Mouse (Mus musculus) MEL (cell line): ENCODE results near the gene Acsl4. TPM values are rescaled to one million over a fixed set of nuclear protein-coding genes. Genes with fewer than 3 reads are reported as not detected.

Source experiments
- DNase-seq: peaks from one replicate; pipeline ENCODE4 v3.0.0; 2011; ENCODE audit warnings: low read depth, low spot score
- H3K27ac ChIP-seq: 2 replicates; pipeline ENCODE4 v1.5.1; 2012; ENCODE audit warnings: low read depth, mild to moderate bottlenecking, control low read depth, low read length, moderate library complexity; ENCODE audit not compliant: control insufficient read depth
- H3K27me3 ChIP-seq, 2 experiments: fragments of 150-350 bp in 1 of 2; sonication (generic) in 1 of 2; 2 replicates each; pipeline ENCODE4 v1.6.1; 2012; ENCODE audit warnings: low read length in 2 of 2, mild to moderate bottlenecking in 2 of 2, improper control_type of control experiment in 1 of 2, moderate library complexity in 1 of 2; ENCODE audit not compliant: insufficient read depth in 2 of 2, control insufficient read depth in 1 of 2
- H3K36me3 ChIP-seq, 2 experiments: 2 replicates each; pipeline ENCODE4 v1.6.1; 2012 to 2014; ENCODE audit warnings: low read length in 2 of 2, improper control_type of control experiment in 1 of 2, inconsistent platforms in 1 of 2, mild to moderate bottlenecking in 1 of 2; ENCODE audit not compliant: insufficient read depth in 2 of 2, control insufficient read depth in 1 of 2
- H3K4me1 ChIP-seq, 2 experiments: fragments of 150-350 bp in 1 of 2; sonication (generic) in 1 of 2; 2 replicates each; pipeline ENCODE4 v1.6.1; 2012; ENCODE audit warnings: low read length in 2 of 2, improper control_type of control experiment in 1 of 2, mild to moderate bottlenecking in 1 of 2; ENCODE audit not compliant: insufficient read depth in 2 of 2, control insufficient read depth in 1 of 2
- H3K4me3 ChIP-seq, 2 experiments: fragments of 150-350 bp in 1 of 2; sonication (generic) in 1 of 2; 2 replicates each; pipeline ENCODE4 v1.5.1; 2012; ENCODE audit warnings: low read depth in 2 of 2, low read length in 2 of 2, mild to moderate bottlenecking in 2 of 2, moderate library complexity in 2 of 2, control low read depth in 1 of 2, improper control_type of control experiment in 1 of 2; ENCODE audit not compliant: control insufficient read depth in 1 of 2, insufficient read depth in 1 of 2
- H3K79me2 ChIP-seq: 2 replicates; pipeline ENCODE4 v1.6.1; 2012; ENCODE audit warnings: mild to moderate bottlenecking, low read length, moderate library complexity; ENCODE audit not compliant: control insufficient read depth, poor library complexity, insufficient read depth
- H3K9ac ChIP-seq: 2 replicates; pipeline ENCODE4 v1.6.1; 2012; ENCODE audit warnings: low read depth, mild to moderate bottlenecking, control low read depth, low read length, moderate library complexity; ENCODE audit not compliant: control insufficient read depth, poor library complexity, severe bottlenecking
- H3K9me3 ChIP-seq: fragments of 150-350 bp; sonication (generic); replicated peaks from 2 replicates; pipeline ENCODE4 v1.6.1; 2012; ENCODE audit warnings: mild to moderate bottlenecking, low read length, improper control_type of control experiment, moderate library complexity; ENCODE audit not compliant: insufficient read depth
- BHLHE40 ChIP-seq: IDR thresholded peaks from 2 replicates; pipeline ENCODE4 v1.6.1; 2012; ENCODE audit warnings: low read depth, mild to moderate bottlenecking, inconsistent platforms, low read length, improper control_type of control experiment, borderline replicate concordance
- CHD2 ChIP-seq: IDR thresholded peaks from 2 replicates; pipeline ENCODE4 v1.6.1; 2011; ENCODE audit warnings: low read length, improper control_type of control experiment
- E2F4 ChIP-seq: IDR thresholded peaks from 2 replicates; pipeline ENCODE4 v1.6.1; 2011; ENCODE audit warnings: low read depth, low read length, improper control_type of control experiment, borderline replicate concordance
- ELF1 ChIP-seq: IDR thresholded peaks from 2 replicates; pipeline ENCODE4 v1.6.1; 2014; ENCODE audit warnings: low read depth, mild to moderate bottlenecking, inconsistent platforms, low read length, improper control_type of control experiment, moderate library complexity
- EP300 ChIP-seq, 2 experiments: IDR thresholded peaks; 2 replicates each; pipeline ENCODE4 v1.6.1; 2011; ENCODE audit warnings: improper control_type of control experiment in 2 of 2, low read length in 2 of 2, low read depth in 1 of 2, mild to moderate bottlenecking in 1 of 2
- ETS1 ChIP-seq: IDR thresholded peaks from 2 replicates; pipeline ENCODE4 v1.6.1; 2012; ENCODE audit warnings: low read depth, mild to moderate bottlenecking, inconsistent platforms, low read length, improper control_type of control experiment, moderate library complexity
- GABPA ChIP-seq: IDR thresholded peaks from 2 replicates; pipeline ENCODE4 v1.6.1; 2012; ENCODE audit warnings: low read depth, mild to moderate bottlenecking, inconsistent platforms, low read length, improper control_type of control experiment, moderate library complexity
- JUND ChIP-seq: IDR thresholded peaks from 2 replicates; pipeline ENCODE4 v1.6.1; 2011; ENCODE audit warnings: low read depth, mild to moderate bottlenecking, improper control_type of control experiment, low read length
- KAT2A ChIP-seq: conservative IDR thresholded peaks from 2 replicates; pipeline ENCODE4 v1.6.1; 2012; ENCODE audit warnings: low read depth, low read length, improper control_type of control experiment, inconsistent platforms
- MAZ ChIP-seq: IDR thresholded peaks from 2 replicates; pipeline ENCODE4 v1.6.1; 2012; ENCODE audit warnings: low read depth, mild to moderate bottlenecking, inconsistent platforms, low read length, improper control_type of control experiment
- MEF2A ChIP-seq: IDR thresholded peaks from 2 replicates; pipeline ENCODE4 v1.6.1; 2014; ENCODE audit warnings: low read depth, mild to moderate bottlenecking, inconsistent platforms, low read length, improper control_type of control experiment; ENCODE audit not compliant: poor library complexity, insufficient replicate concordance, severe bottlenecking; ENCODE audit errors: extremely low read depth
- MXI1 ChIP-seq: IDR thresholded peaks from 2 replicates; pipeline ENCODE4 v1.6.1; 2011; ENCODE audit warnings: mild to moderate bottlenecking, low read depth, low read length, improper control_type of control experiment
- NRF1 ChIP-seq: IDR thresholded peaks from 2 replicates; pipeline ENCODE4 v1.6.1; 2014; ENCODE audit warnings: low read depth, mild to moderate bottlenecking, inconsistent platforms, low read length, improper control_type of control experiment, moderate library complexity; ENCODE audit not compliant: poor library complexity, insufficient read depth, severe bottlenecking
- POLR2A ChIP-seq, 2 experiments: IDR thresholded peaks; 2 replicates each; pipeline ENCODE4 v1.6.1; 2011 to 2012; ENCODE audit warnings: low read length in 2 of 2, mild to moderate bottlenecking in 2 of 2, control low read depth in 1 of 2, improper control_type of control experiment in 1 of 2, low read depth in 1 of 2, moderate library complexity in 1 of 2; ENCODE audit not compliant: control insufficient read depth in 1 of 2, insufficient read depth in 1 of 2, poor library complexity in 1 of 2
- TAL1 ChIP-seq: IDR thresholded peaks from 2 replicates; pipeline ENCODE4 v1.6.1; 2012; ENCODE audit warnings: mild to moderate bottlenecking, inconsistent platforms, low read length, moderate library complexity, mixed read lengths
- TBP ChIP-seq: IDR thresholded peaks from 2 replicates; pipeline ENCODE4 v1.8.0; 2011; ENCODE audit warnings: low read depth, low read length, improper control_type of control experiment
- USF2 ChIP-seq, 2 experiments: IDR thresholded peaks; 2 replicates each; pipeline ENCODE4 v1.6.1; 2011 to 2012; ENCODE audit warnings: improper control_type of control experiment in 2 of 2, low read length in 2 of 2, borderline replicate concordance in 1 of 2, inconsistent platforms in 1 of 2, low read depth in 1 of 2, mild to moderate bottlenecking in 1 of 2; ENCODE audit not compliant: insufficient read depth in 1 of 2
- ZKSCAN1 ChIP-seq: IDR thresholded peaks from 2 replicates; pipeline ENCODE4 v1.6.1; 2012; ENCODE audit warnings: low read depth, mild to moderate bottlenecking, inconsistent platforms, low read length, improper control_type of control experiment, moderate library complexity
- ZMIZ1 ChIP-seq: IDR thresholded peaks from 2 replicates; pipeline ENCODE4 v1.6.1; 2012; ENCODE audit warnings: low read depth, mild to moderate bottlenecking, inconsistent platforms, low read length, improper control_type of control experiment, moderate library complexity
- ZNF384 ChIP-seq: IDR thresholded peaks from 2 replicates; pipeline ENCODE4 v1.6.1; 2012; ENCODE audit warnings: low read depth, mild to moderate bottlenecking, inconsistent platforms, low read length, improper control_type of control experiment
- polyA plus RNA-seq, 2 experiments: library from polyadenylated mRNA; stranded (reverse) in 1 of 2; unstranded in 1 of 2; fragments of >175 nt in 1 of 2; fragments of >200 nt in 1 of 2; gene quantifications; 2 replicates each; pipeline versions ENCODE4 v1.2.1 to v1.2.4; 2012; ENCODE audit warnings: low replicate concordance in 2 of 2, low read depth in 1 of 2; ENCODE audit not compliant: insufficient read length in 2 of 2, insufficient read depth in 1 of 2, missing spikeins in 1 of 2
- total RNA-seq: library from RNA; depleted of rRNA; stranded (reverse); fragments of 300-350 nt; gene quantifications from 2 replicates; pipeline ENCODE4 v1.2.3, GENCODE M21; 2012

The Acsl4 gene
- total and polyA plus RNA-seq, 3 experiments = 17.1 to 100 (median 17.7) TPM

- DNase-seq = no peak
- Histone ChIP-seq H3K9me3 (no peaks in the 10 kb centered on the region), H3K36me3 (no peaks in the 10 kb centered on the region), H3K27me3 (peaks cover 6 to 7% of the 10 kb centered on the region in 2 experiments), H3K79me2 (no peaks in the 10 kb centered on the region), H3K4me1 (no peaks in the 10 kb centered on the region), H3K9ac (no peak within 1 kb of the TSS), H3K27ac (no peak within 1 kb of the TSS), H3K4me3 (no peak within 1 kb of the TSS)
- TF ChIP-seq EP300 (IDR thresholded peaks at IDR 0.05; ENCODE audit: low read depth in 1 of 2, low read length in 2 of 2) (no peak), MAZ (no peak), E2F4 (no peak), ETS1 (no peak), BHLHE40 (no peak), USF2 (IDR thresholded peaks at IDR 0.05; ENCODE audit: borderline replicate concordance in 1 of 2, insufficient read depth in 1 of 2, low read depth in 1 of 2, low read length in 2 of 2) (no peak), CHD2 (no peak), GABPA (no peak), MEF2A (no peak), TAL1 (no peak), ELF1 (no peak), NRF1 (no peak)
Observed at GRCm38 (mm10) chrX:142305869-142306581, 84.3 kb downstream of the Acsl4 start, which contains the start of gene Kcne1l. Kcne1l (minus strand) TSS chrX:142306294.

DNA sequence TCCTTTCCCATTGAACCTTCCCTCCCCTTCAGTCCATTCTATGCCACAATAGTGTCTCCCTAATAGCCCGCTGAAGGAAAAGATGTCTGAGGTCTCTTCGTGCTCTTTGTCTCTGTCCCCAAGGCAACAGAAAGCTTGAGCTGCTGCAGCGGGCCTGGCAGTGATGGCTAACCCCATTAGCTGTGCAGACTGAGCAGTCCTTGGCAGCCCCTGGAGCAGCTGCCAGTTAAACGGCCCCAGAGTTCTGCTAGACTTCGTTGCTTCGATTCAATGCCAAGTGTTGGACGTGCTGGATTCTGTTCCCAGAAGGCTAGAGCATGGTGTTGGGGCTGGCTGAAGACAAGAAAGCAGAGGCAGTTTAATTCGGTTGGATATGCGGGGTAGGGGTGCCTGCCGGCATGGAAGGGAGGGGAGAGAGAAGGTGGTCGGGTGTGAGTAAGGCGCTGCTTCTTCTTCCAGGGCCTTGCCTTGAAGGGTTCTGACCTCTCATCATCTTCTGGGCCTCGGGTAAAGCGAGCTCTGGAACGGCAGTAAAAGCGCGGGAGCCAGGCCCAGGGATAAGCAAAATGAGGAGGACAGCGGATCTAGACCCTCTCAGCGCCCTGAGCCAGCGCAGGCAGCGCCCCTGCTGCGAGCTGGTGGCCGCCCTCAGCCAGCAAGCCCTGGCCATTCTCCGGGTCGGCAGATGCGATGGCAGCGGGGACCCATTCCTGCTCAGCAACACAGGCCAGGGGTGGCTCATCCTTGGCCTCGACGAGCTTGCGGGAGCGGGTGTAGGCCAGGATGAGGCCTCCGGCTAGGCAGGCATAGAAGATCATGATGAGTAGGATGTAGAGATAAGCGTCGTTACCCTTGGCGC is 85.1 kb downstream of the Acsl4 start:
- no peak overlapping the region for H3K27ac ChIP-seq
- no peak overlapping the region for H3K4me3 ChIP-seq
- DNase-seq = no peak
- H3K9ac ChIP-seq = no peak overlapping the region
- no peaks in the 10 kb centered on the region for H3K36me3 ChIP-seq
- H3K27me3 ChIP-seq = peaks cover 6 to 7% of the 10 kb centered on the region in 2 experiments
- H3K9me3 ChIP-seq = no peaks in the 10 kb centered on the region
- H3K4me1 ChIP-seq = no peaks in the 10 kb centered on the region
- no peaks in the 10 kb centered on the region for H3K79me2 ChIP-seq
- TF ChIP-seq KAT2A = no peak
- TF ChIP-seq JUND = no peak
- TF ChIP-seq TBP = no peak
- no peak for TF ChIP-seq NRF1
- no peak for TF ChIP-seq ELF1
- TF ChIP-seq EP300 (IDR thresholded peaks at IDR 0.05; ENCODE audit: low read depth in 1 of 2, low read length in 2 of 2) = no peak
- no peak for TF ChIP-seq POLR2A (IDR thresholded peaks at IDR 0.05; ENCODE audit: control insufficient read depth in 1 of 2, insufficient read depth in 1 of 2, low read depth in 1 of 2, low read length in 2 of 2, poor library complexity in 1 of 2)
- TF ChIP-seq BHLHE40 = no peak
- TF ChIP-seq USF2 (IDR thresholded peaks at IDR 0.05; ENCODE audit: borderline replicate concordance in 1 of 2, insufficient read depth in 1 of 2, low read depth in 1 of 2, low read length in 2 of 2) = no peak
- TF ChIP-seq ZKSCAN1 = no peak
- no peak for TF ChIP-seq MAZ
- no peak for TF ChIP-seq MXI1
- TF ChIP-seq ZMIZ1 = no peak
- TF ChIP-seq ZNF384 = no peak
